Mouse (Mus musculus): ENCODE results near the gene Vps13d.
"Not testable (repeated sequence)": the region's sequence is repeated elsewhere in the genome, so short reads cannot be mapped to it uniquely, and the experiment has no call there.

The Vps13d gene

DNA sequence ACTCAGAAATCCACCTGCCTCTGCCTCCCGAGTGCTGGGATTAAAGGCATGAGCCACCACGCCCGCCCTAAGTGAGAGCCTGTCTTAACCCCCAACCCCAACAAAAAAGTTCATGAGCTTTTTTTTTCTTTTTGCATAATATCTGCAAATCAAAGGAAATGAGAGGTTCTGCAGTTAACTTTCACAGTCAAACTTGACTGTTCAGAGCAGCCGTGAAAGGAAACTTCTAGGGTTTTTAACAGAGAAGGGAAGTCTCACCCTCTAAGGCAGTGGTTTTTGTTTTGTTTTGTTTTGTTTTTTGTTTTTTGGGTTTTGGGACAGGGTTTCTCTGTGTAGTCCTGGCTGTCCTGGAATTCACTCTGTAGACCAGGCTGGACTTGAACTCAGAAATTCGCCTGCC is 15.8 kb upstream of the Vps13d start:
- DNase-seq: no peak

DNA sequence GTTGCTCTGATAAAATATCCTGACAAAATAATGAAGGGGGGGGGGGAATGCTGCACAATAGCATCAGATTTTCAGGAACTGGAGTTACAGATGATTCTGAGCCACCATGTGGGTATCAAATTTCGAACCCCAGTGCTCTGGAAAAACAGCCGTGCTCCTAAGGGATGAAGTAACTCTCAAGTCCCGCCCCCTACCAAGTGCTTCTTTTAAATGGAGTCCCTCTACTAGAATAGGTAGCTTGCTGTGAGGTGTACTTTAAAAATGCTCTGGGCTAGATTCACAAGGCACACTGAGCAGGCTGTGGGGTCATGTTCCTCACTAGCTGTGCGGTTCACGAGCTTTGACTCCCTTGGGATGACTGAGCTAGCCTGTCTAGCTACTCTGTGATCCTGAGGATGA is 14.9 kb upstream of the Vps13d start:
- no peak for DNase-seq

DNA sequence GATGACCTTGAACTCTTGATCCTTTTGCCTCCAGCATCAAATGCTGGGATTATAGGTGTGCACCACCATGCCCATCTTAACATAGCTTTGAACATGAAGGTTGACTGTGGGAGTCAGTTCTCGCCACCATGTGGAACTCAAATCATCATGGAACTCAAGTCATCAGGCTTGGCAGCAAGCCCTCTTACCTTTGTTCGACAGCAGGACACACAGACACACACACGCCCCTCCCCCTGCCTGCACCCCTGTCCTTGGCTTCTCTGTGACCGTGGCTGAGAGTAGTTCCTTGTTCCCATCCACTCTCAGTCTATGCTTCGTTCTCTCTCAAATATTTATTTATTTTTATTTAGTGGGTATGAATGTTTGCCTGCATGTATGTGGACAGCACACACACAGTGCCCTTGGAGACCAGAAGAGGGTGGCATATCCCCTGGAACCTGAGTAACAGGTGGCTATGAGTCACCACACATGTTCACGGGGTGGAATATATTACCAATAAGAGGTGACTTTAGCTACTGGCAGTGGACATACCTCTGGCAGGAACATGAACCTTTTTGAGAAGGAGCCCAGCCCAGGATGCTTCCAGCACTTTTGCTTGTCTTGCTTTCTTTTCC is 14.4 kb upstream of the Vps13d start:
- no peak for DNase-seq

DNA sequence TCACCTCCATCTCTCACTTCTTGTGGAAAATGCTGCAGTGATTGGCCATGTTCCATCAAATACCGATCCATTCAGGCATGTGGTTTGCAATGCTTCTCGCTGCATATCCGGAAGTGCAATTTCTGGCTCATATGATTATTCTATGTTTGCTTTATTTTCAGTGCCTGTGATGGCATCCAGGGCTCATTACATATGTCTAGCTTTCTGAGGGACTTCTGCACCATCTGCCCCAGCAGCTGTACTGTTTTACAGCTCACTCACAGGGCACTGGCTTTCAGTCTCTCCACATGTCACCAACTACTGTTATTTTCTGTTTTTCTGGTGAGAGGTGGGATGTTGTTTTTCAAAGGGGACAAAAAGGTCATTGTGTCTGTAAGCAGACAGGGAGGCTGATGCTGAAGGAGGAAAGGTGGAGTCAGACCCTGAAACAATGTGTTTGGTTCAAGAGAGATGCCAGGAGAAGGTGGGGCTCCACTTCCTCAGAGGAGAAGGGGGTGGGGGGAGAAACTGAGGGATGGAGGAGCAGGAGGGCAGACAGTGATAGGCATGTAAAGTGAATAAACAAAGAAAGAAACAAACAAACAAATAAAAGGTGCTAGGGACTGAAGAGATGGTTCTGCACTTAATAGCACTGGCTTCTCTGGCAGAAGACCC is 13.0 kb upstream of the Vps13d start:
- DNase-seq: no peak

DNA sequence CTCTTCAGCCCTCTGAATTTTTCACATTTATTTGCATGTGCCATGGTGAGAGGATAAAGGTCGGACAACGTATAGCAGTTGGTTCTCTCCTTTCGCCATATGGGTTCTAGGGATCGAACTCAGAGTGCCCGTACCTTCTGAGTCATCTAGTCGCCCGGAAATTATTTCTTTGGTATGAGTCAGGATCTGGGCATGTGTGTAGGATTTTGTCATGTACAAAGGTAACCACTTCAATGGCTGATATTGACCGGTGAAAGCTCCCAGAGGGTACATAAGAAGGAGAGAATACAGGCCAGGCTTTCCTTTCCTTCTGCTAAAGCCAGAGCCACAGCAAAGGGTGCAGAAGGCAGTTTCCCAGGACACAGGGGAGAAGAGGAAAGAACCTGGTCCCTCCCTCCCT is 10.0 kb upstream of the Vps13d start:
- DNase-seq: no peak

DNA sequence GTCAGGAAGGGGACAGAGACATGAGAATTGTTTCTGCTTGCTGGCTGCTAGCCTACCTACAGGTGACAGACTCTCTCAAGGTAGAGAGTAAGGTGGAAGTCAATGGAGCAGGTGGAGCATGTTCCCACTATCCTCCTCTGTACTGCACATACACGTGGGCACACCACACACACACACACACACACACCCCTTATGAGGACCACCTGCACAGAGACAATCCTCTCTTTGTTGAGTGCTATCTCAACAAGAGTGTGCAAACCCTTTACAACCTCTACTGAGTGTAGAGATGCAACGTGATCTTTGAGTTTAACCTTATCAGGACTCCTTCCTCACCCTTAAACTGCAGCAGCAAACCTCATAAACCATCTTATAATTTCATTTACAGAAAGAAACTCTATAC is 8.5 kb upstream of the Vps13d start:
- no peak for DNase-seq

DNA sequence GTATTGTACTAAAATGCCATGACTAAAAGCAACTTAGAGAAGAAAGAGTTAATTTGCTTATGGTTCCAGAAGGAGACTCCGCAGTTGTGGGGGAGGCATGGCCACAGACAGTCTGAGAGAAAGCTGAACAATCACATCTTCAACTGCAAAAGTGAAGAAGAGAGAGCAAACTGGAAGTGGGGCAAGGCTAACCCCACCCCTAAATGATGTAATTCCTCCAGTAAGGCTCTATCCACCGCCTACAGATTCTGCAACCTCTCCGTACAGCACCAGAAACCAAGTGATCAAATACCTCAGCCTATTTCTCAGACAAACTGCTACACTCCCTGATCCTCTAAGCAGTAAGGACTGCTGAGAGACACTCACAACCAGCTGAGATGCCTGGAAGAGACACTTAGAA is 6.6 kb upstream of the Vps13d start:
- no peak for DNase-seq

DNA sequence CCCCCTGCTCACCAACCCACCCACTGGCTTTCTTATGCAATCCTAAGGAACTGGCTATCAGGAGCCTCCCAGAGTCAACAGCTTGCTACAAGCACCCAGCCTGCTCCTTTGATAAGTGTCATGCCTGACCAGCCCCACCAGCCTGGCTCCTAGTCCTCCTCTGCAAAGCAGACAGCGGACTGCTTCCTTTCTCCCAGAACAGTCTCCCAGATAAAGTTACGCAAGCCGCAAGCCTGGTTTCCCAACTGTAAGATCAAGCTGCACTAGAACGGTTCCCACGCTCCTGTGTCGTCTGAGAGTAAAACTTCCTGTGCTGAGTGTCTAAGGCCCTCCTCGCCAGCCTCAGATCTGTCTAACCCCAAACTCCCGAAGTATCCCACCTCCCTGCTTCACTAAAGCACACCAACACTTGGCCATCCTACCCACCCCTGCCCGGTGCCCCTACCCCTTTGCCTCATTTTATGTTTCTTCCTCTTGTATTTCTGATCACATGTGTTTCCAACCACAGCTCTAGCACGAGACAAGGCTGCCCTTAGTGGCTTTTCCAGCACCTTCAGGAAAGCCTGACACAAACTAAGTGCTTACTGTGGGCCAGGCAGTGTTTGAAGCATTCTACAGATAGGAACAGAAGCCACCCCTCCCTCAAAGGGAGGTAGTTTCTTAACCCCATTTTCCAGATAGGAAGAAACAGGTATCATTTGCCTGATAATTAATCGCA is 5.3 kb upstream of the Vps13d start:
- no peak for DNase-seq

DNA sequence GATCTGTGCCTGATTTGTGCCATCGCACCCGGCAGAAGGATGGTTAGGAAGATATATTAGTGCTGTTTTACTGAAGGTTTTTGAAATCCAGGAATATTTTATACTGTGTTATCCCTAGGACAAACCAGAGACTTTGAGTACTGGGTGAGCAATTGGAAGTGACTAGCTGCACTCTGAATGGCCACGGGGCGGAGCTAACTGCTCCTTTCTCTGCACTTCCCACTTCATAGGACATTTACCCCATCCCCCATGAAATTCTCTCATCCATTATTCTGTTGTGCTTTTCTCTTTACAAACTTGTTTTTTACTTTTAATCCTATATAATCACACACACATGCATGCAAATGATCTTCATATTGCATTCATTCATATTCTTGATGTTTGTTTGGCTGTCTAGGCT is 1.8 kb upstream of the Vps13d start:
- no peak for DNase-seq

DNA sequence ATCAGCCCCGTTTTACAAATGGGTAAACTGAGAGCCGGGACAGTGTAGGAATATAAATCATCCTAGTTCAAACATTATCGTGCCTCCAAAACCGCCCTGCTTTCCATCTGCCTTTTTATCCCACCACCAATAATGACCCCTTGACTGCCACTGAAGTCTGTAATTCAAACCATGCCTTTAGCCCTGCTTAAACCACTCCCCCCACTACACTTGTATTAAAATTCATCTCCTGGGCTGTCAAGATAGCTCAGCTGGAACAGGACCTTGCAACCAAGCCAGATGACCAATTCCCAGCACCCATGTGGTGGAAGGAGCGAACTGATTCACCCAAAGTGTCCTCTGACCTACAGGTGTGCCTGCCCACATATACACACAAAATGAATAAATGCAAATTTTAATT is 367 bp upstream of the Vps13d start:
- peak in 1 of 2 experiments; percentile 5 for DNase-seq

DNA sequence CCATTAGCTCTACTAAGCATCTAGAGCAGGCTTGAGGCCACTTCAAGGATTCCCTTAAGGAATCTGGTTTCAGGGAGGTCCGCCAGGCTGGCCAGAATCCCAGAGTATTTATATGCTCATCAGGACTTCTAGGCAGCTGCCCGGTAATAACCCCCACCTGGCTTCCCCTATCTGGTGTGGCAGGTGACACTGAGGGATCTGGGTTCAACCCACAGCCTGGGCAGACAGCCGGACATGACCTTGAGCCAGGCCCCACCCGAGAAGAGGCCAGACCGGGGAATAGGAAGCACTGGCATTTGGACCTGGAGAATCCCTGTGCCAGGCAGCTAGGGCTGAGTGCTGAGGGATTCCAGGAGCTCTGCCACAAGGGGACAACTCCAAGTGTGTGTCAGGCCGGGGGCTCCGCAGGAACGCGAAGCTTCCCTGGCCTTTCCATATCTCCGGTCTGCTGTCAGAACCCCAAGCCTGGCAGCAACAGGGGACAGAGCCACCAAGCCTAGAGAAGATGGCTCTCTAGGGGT is 754 bp downstream of the Vps13d start:
- peak; percentile 57 to 58 for DNase-seq

DNA sequence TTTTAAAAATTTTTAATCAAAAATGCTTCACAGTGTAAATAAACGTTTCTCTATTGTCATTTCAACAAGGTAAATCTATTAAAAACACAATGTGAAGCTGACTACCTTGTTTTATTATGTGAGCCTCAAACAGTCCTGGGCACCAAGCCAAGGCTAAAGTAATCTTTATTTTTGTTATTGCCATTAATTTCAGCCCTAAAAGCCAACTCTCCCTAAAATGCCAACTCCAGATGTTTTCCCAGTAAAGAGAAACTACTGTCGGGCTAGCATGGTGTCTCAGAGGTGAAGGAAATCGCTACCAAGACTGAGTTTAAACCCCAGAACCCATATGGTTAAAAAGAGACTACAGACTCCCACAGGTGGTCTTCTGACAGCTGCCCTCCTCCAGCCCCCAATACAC is 1.4 kb downstream of the Vps13d start:
- no peak for DNase-seq

DNA sequence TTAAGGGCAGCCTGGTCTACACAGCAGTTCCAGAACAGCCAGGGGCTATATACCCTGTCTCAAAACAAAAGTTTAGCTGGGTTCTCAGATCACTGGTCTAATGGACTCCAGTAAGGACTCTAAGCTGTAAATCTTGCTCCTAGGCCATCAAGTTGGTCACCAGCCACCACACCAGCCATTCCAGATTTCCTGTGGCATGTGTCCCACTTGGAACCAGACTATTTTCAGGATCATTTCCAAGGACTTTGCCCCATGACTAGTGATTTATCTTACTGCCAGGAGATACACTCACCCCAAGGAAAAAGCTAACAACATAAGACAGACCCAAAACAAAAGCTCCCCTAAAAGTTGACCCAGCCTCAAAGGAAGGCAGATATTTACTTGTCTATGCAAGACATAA is 2.1 kb downstream of the Vps13d start:
- DNase-seq: peak; percentile 26 to 44

DNA sequence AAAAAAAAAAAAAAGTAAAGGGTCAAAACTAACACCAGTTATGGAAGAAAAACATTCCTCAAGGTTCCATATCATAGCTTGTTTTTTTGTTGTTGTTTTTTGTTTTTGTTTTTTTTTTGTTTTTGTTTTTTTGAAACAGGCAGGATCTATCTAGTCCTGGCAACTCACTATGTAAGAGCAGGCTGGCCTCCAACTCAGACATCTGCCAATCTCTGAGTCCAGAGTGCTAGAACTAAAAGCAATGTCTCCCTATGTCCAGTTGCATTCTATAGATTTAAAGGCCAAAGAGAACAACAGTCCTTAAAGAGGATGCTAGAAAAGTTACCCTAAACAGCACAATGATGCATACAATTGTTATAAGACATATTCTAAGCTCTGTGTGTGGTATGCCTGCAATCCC is 6.2 kb downstream of the Vps13d start:
- DNase-seq: no peak

DNA sequence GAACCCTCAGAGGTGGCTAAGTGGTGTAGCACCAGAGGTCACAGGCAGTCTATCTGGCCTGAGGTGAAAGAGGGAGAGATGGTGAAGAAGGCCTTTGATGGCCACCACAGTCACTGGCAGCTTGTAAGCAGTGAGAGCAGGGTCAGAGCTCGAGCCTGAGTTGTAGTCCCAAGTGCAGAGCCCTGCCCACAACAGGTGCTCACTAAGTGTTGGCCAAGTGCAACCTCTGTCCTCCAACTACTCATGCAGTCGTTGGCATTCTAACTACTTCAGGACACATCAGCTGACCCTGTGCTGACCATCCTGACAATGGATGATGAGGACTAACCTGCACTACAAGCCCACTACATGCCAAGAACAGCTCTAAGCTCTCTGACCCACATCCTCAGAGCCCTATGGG is 7.2 kb downstream of the Vps13d start:
- no peak for DNase-seq

DNA sequence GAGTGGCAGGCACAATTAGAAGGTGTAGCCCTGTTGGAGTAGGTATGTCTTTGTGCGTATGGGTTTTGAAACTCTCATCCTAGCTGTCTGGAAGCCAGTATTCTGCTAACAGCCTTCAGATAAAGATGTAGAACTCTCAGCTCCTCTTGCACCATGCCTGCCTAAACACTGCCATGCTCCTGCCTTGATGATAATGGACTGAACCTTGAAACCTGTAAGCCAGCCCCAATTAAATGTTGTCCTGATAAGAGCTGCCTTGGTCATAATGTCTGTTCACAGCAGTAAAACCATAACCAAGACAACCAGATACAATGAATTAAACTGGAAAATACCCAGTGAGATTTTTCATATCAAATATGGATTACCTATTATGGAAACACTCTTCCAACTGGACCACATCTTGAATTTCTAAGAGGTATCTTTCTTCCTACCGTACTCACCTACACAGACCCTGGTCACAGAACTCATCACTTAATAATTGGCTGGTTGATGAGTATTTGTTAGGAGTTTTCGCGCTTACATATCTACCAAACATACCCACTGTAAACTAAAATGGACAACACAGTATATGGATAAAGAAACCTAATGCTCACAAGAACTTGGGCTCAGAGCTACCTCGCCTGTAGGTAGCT is 15.8 kb downstream of the Vps13d start:
- DNase-seq: no peak

DNA sequence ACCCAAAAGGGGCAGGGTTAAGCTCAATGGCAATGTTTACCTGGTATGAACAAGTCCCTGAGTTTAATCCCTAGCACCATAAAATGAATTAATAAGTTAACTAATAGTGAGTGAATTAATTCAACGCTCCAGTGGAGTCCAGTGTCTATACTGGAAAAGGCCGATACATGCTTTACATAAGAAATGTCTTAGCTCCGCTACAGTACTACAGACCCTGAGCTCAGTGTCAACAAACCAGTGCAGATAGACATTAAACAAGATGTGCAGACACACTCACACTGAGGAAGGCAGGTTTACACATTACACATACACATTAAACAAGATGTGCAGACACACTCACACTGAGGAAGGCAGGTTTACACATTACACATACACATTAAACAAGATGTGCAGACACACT is 29.3 kb downstream of the Vps13d start:
- DNase-seq: not testable (repeated sequence)

DNA sequence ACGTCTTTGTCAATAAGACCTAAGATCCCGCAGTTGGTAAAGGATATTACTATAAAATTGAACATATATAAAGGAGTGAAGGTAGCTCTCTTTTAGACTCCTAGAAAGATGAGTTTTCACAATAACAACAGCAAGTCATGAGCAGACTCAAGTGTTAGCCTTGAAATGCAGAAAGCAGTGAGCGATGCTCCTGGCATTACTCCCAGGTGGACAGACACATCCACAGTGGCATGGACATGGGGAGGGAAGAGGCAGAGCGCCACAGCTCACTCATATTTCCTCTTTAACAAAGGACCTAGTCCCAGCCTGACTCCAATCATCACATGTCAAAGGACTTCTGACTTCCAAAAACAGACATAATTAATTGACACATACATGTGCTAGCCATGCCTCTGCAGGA is 30.7 kb downstream of the Vps13d start:
- DNase-seq: no peak

DNA sequence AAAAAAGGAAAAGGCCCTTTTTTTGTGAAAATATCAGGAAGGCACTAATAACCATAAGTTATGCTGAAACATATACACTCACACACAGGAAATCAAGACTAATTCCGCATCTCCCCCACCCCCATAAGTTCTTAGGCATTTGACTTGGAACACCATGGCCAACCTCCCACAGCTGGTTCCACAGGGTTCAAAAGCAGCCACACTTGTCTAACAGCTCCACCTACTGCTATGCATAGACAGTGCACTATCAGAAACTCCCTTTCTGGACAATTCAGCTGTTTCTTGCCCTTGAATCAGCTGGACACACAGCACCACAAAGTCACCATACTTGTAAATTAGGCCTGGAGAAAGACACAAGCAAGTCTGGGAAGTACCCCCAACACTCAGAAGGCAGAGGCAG is 33.6 kb downstream of the Vps13d start:
- DNase-seq: no peak

DNA sequence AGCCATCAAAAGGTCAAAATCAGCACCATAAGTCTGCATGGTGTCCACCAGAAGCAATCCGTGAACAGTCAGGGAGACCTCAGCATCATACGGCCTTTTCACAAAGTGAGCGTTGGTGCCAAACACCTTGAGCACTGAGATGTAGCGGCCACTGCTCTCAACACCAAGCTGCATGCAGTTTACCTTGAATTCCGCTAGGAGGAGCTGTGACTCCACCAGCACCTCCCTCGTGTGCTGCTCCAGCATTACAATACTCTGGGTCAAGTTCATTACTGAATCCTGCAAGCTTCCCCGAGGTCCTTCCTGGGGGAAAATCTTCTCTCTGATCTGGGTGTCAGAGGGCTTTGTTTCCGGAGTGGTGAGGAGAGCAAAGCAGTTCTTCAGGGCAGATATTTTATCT is 38.8 kb downstream of the Vps13d start:
- DNase-seq: peak; percentile 53 to 62

DNA sequence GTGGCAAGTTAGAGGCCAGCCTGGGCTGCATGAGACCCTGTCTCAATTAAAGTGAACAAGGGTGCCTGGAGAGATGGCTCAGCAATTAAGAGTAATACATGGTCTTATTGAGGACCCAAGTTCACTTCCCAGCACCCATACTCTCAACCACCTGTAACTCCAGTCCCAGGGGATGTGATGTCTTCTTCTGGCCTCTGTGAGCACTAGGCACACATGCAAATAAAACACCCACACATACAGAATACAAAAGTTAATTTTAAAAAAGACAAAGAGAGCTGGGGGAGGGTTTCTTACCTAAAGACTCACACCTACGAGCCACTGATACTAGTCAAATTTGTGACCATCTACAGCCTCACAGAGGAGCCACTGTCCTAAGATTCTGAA is 43.7 kb downstream of the Vps13d start:
- DNase-seq: no peak

DNA sequence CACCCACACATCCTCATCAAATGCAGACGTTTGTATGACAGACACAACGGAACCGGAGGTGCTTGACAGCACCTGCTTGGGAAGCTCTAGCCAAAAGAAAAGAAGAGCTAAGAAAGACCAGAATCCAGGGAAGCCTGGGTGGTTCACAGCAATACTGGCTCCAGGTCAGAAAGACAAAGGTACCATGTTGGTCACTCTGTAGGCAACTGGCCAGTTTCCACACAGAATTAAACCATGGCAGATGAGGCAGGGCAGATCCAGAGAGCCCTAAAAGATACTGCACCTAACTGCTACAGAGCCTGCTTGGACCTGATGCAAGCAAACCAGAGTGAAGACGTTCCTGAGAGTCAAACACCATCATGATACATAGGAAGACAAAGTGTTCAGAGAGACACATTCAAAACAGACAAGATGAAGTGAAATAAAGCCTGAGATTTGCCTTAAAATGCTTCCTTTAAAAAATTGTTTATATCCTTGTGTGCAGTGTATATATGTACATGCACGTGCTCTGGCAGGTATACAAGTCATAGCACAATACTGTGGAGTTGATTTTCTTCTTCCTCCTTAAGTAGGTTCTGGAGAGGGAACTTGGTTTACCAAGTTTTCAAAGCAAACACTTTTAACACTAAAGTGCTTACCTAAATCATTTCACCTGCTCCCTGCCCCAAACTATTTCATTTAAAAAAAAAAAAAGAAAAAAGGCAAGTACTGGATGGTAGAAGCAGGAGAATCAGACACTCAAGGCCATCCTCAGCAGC is 44.3 kb downstream of the Vps13d start:
- peak; percentile 36 to 55 for DNase-seq
